Mouse (Mus musculus): ENCODE results near the gene Dennd1b.

Gene Dennd1b

DNA sequence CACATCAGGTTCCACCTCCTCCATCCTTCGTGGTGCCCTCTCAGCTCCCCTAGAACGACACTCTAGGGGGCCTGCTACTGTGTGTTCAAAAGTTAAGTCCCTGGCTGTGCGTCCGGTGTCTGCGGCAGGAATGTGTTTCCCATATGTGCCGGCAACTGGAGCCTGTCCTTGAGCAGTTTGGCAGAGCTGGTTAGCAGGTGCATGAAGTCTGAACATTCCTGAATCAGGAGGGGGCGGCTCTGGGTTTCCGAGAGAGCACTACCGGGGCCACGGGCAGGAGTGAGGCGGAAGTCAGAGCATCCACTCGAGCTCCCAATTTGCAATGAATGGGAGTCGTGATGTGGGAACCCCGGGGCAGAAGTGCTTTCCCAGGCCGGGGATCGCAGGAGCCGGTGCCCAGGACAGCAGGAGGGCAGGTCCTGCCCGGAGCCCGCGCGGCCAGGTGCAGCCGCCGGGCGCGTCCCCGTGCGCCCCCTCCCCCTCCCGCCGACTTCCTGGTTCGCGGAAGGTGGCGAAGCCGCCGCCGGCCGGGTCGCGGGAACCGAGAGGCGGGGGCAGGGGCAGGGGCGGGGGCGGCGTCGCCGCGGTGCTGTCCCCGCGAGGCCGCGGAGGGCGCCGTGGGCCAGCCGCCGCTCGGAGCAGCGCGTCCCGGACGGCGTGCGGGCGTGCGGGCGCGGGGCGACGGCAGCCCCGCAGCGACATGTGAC is at the start of gene Dennd1b:
Gene Dennd1b (plus strand): TSS at position 275 of the 707 bp plus-strand sequence.
- peak; percentile 65 to 68 for DNase-seq (ENCODE audit: low spot score in 2 of 2)

GRCm38 (mm10) chr1:138915596-138915995 is 47.6 kb upstream of the Dennd1b start:
- no peak for DNase-seq (ENCODE audit: low spot score in 2 of 2)

GRCm38 (mm10) chr1:138919601-138920000 is 43.6 kb upstream of the Dennd1b start:
- DNase-seq (ENCODE audit: low spot score in 2 of 2): no peak

DNA sequence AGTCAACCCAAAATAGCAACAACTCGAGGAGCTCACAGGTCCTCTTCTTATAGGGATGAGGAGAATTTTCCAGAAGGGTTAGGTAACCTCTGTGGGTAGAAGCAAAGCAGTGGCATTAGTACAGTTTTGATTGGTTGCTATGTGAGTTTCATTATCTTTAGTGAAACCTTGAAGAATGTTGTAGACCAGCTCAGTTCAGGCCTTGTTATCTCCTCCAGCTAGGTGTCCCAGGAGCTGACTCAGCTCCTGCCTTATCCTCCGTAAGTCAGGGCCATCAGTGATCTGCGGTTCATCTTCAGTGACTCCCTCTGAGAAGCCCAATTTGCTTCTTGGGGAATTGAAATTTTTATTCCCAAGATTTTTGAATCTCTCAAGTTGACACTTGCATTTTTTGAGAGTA is 43.2 kb upstream of the Dennd1b start:
- DNase-seq (ENCODE audit: low spot score in 2 of 2): no peak

DNA sequence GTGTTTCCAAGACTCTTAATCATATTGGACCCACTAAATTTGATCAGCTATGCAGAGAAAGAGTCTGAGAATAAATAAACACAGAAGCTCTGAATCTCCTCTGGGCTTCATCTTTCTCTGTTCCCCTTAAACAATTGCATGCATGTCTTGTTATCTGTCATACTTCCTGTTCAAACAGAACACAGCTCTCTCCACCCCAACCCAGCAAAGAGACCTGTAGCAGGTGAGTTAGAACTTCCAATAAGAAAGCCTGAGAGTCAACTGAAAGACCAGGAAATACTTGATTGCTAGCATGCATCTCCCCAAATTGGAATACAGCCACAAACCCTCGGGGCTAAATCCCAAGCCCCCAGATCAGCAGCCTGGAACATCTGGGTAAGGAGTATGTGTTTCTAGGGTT is 42.4 kb upstream of the Dennd1b start:
- DNase-seq (ENCODE audit: low spot score in 2 of 2): no peak

DNA sequence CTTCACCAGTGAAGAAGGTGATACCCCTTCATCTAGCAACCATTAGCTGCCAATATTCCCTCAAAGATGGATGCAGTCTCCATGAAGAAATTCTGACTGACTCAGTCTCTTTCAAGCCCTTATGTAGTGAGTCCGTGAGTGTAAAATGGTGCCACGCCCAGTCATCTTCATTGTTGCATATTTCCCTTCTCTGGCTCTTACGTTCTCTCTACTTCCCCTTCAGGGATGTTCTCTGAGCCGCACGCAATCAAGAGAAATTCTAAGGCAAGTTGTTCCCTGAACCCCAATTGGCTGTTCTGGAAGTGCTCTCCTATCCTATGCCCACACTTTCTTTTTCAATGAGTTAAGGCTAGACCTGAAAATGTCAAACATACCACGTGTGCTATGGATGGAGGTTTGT is 40.3 kb upstream of the Dennd1b start:
- no peak for DNase-seq (ENCODE audit: low spot score in 2 of 2)

- no peak for DNase-seq (ENCODE audit: low spot score in 2 of 2)
Observed at GRCm38 (mm10) chr1:138924282-138924681, 39.0 kb upstream of the Dennd1b start.

GRCm38 (mm10) chr1:138928671-138929483 is 34.4 kb upstream of the Dennd1b start:
- DNase-seq (ENCODE audit: low spot score in 2 of 2): peak; percentile 17 to 54

DNA sequence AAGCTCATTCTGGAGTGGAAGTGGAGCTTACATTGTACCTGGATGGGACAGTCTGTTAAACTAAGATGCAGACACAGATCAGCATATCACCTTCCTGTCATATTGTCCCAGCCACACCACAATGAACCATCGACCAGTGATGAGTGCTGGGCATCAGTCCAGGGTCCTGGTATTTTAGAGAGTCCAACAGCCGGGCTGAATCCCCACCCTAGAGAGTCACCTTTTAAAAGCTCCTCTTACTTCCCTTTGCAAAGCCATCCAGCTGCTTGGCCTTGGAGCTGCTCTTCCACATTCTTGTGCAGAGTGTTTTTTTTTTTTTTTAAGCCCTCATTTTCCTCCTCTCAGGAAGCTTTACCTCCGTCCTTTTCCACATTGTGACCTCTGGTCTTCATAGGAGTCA is 33.2 kb upstream of the Dennd1b start:
- DNase-seq (ENCODE audit: low spot score in 2 of 2): no peak

DNA sequence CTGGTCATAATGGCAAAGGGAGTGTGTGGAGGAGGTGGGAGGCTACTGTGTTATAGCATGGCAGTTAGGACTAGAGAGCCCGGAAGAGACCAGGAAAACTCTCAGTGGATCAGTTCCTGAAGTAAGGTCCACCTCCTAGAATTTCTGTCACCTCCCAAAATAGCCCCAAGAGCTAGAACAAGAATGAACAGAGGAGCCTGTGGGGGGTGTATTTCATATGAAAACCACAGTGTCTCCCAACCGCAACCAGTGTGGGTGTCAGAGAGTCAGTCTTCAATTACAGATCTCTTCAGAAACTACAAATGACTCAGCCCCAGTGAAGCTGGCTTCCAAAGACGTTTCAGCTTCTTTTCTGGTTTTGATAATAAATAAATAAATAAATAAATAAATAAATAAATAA is 32.4 kb upstream of the Dennd1b start:
- DNase-seq (ENCODE audit: low spot score in 2 of 2): no peak

- DNase-seq (ENCODE audit: low spot score in 2 of 2): no peak
Observed at GRCm38 (mm10) chr1:138936169-138936568, 27.1 kb upstream of the Dennd1b start.

DNA sequence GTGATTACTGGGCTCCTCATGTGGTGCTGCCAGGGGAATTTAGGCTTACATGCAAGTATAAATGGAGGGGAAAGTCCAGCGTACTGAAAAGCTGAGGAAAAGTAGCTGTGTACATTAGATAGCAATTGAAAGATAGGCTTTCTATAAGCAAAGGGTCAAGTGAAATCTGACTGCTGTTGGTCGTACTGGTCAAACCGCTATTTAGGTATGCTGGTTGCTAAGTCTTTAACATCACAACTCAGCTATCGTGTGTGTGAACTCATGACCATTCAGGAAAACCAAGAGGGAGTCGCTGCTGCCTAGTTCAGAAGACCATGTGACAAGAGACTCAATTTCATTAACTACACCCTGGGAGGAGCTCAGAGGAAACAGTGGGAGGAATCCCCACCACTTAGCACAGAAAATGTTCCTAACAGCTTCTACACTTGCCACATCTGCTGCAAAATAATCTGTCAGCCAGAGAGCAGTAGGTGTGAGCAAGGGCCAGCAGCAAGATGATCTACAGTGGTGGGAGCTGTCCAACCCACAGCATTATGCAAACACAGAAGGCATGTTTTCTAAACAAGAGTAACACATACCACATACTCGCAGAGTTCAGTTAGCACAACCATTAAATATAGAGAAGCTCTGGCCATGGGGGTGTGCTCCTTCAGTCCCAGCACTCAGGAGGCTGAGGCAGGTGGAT is 25.4 kb upstream of the Dennd1b start:
- no peak for DNase-seq (ENCODE audit: low spot score in 2 of 2)

DNA sequence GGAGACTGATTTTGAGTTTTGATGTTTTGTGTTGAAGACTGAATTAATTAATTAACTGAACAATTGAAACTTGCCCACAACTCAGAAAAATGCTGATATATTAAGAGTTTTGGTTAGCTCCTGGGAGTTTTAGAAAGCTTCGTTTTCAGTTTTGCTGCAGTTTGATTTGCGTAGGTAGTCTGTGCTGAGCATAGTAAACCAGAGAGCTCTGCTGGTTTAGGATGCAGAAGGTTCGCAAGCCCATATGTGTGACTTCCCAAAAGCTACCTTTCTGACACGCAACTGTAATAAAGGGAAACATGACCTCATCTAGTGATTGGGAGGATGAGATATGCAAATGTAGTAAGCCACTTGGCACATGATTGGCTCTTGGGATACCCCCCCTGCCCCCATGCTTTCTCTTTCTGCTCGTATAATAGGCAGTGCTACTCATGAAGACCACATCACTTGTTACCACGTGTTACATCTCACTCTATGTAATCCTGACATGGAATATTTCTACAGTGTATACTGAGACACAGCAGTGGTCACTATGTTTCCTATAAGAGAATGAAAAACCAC is 23.6 kb upstream of the Dennd1b start:
- no peak for DNase-seq (ENCODE audit: low spot score in 2 of 2)

DNA sequence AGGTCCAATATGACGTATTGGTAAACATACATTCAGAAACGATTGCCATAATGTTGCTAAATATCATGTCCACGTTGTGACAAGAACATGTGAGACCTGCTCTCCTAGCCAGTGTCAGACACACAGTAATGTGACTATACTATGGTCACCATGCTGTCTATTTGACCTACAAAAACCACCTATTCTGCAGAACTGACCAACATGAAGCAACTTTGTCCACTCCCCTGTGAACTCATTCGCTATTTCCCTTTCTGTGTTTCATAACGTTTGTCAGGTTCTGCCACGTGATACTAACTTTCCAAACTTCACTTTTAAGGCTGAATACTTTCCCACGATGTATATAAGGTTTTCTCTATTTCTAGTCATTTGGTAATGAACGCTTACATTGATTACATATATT is 22.8 kb upstream of the Dennd1b start:
- DNase-seq (ENCODE audit: low spot score in 2 of 2): no peak

DNA sequence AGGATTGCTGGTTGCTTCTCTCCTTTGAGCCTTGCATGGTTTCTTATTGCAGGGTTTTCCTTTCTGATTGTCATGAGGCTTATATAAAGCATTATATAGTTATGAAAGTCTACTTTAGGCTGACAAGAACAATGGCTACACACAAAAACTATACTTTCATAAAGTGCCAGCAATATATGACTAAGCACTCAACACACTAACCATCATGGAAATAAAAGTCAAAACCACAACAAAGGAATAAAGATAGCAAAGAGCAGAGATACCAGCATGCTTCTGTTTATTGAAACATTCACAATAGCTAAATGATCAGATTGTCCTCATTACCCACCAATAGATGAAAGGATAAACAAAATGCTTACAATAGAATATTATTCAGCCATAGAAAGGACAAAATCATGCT is 11.1 kb upstream of the Dennd1b start:
- no peak for DNase-seq (ENCODE audit: low spot score in 2 of 2)

DNA sequence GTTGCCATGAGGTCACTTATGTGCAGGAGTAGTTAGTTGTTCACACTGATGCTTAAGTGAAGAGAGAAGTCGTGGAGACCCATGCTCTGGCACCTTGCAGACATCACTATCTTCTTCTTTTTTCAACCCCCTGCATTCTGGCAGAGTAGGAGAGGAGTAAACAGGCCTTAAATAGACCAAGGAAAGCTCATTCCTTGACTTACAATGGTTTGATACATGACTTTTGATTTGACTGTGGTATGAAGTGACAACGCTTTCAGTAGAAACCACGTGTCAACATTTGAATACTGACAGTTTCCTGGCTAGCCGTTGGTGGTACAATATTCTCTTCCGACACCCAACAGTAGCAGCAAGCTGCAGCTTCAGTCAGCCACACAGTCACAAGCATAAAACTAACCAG is 8.3 kb upstream of the Dennd1b start:
- no peak for DNase-seq (ENCODE audit: low spot score in 2 of 2)

- no peak for DNase-seq (ENCODE audit: low spot score in 2 of 2)
Observed at GRCm38 (mm10) chr1:138955455-138955854, 7.8 kb upstream of the Dennd1b start.

- no peak for DNase-seq (ENCODE audit: low spot score in 2 of 2)
Observed at GRCm38 (mm10) chr1:138956511-138956910, 6.7 kb upstream of the Dennd1b start.

GRCm38 (mm10) chr1:138957111-138957510 is 6.1 kb upstream of the Dennd1b start:
- no peak for DNase-seq (ENCODE audit: low spot score in 2 of 2)

GRCm38 (mm10) chr1:138958863-138959262 is 4.4 kb upstream of the Dennd1b start:
- no peak for DNase-seq (ENCODE audit: low spot score in 2 of 2)

DNA sequence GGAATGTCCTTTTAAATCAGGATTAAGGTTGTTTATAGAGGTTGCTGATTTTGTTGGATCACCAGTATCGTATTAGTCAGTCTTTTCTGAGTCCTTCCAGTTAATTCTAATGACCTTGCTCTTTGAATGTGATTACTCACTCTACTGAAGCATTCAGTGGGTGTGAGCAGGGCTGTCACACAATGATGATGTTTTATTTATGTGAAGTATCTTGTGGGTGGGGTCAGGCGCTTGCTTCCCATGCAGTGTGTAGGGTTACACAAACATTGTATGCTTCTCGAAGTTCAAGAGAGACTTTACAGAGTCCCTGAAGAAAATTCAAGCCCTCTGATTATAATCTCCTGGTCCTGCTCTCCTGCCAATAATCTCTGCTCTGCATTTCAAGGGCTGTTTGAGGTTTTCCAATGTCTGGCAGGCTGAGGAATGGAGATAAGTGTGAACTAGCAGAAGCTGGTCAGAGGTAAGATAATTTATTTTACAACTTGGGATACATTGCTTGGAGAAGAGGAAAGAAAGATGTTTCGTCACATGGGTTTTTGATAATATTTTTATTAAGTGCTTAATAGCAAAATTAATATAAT is 3.2 kb upstream of the Dennd1b start:
- DNase-seq (ENCODE audit: low spot score in 2 of 2): no peak
